Comparison of ENCODE assay signal across 28 mouse cellular contexts in genomic region chr13:110841949-110842348, GRCm38 (mm10).
DNase-seq lines count a peak whose midpoint lies in the region; ATAC-seq and TF ChIP-seq lines count a peak whose summit lies in the region.
"Had no signal": no experiment of that assay in that cellular context is flagged by ENCODE, and none has a peak within 500 bp of the region (broad histone marks: within the 10 kb centered on the region; RNA-seq: fewer than 3 reads in every experiment).

No protein-coding gene starts in this region.

- DNase-seq in frontal cortex, postnatal 14 days (ENCODE audit: low spot score in 2 of 2) = no peak
- DNase-seq in layer of hippocampus, adult 9-11 months = peak; percentile 16
- no peak for DNase-seq in layer of hippocampus, adult 9-10 months (ENCODE audit: low spot score)
- DNase-seq in right cerebral cortex, adult 18-20 months = peak; percentile 9
- DNase-seq in right cerebral cortex, postnatal 25 days = no peak
- no peak for DNase-seq in midbrain, postnatal 0 days (ENCODE audit: low spot score)
- DNase-seq in T-cell, adult 2 months (ENCODE audit: low spot score) = no peak
- DNase-seq: adrenal gland, adult 2 months; adrenal gland, postnatal 14 days; cerebellum, adult 11-12 months; cerebellum, adult 8-10 months; cerebellum, postnatal 10 days; cerebellum, postnatal 36 days; gastrocnemius, adult 2 months; gastrocnemius, postnatal 14 days; heart, adult 11 months; heart, postnatal 36 days had no signal

- no peaks in the 10 kb centered on the region for H3K9me3 ChIP-seq in midbrain, postnatal 0 days (ENCODE audit: low read length)
- H3K9me3 ChIP-seq: forebrain, embryonic 10.5 days; forebrain, embryonic 13.5 days; G1E; hindbrain, embryonic 10.5 days; hindbrain, embryonic 13.5 days had no signal

- H3K4me1 ChIP-seq in midbrain, postnatal 0 days (ENCODE audit: insufficient read depth, low read length) = no peaks in the 10 kb centered on the region
- H3K4me1 ChIP-seq: forebrain, embryonic 13.5 days; hindbrain, embryonic 13.5 days had no signal

- H3K27ac ChIP-seq in midbrain, postnatal 0 days (ENCODE audit: low read depth, low read length) = no peak overlapping the region
- H3K27ac ChIP-seq: forebrain, embryonic 10.5 days; forebrain, embryonic 13.5 days; gastrocnemius, adult 2 months; hindbrain, embryonic 10.5 days; hindbrain, embryonic 13.5 days had no signal

- ATAC-seq in frontal cortex, adult (ENCODE audit: low TSS enrichment) = peak; percentile 82
- no peak for ATAC-seq in midbrain, postnatal 0 days (ENCODE audit: low FRiP score)
- ATAC-seq: forebrain, embryonic 13.5 days; forebrain, embryonic 16.5 days; hindbrain, embryonic 16.5 days; inflammation-experienced regulatory T-cells, adult 6 months; Patski had no signal

- H3K4me3 ChIP-seq in midbrain, postnatal 0 days (ENCODE audit: low read depth, low read length) = no peak overlapping the region
- H3K4me3 ChIP-seq: forebrain, embryonic 10.5 days; forebrain, embryonic 13.5 days; gastrocnemius, adult 2 months; hindbrain, embryonic 10.5 days; hindbrain, embryonic 13.5 days had no signal

- no peaks in the 10 kb centered on the region for H3K27me3 ChIP-seq in midbrain, postnatal 0 days (ENCODE audit: insufficient read depth, low read length)
- H3K27me3 ChIP-seq: forebrain, embryonic 13.5 days; hindbrain, embryonic 13.5 days; Patski had no signal

- WGBS in midbrain, postnatal 0 days = 93% methylated on average over 7 of the region's 7 CpGs

- no peak for TF ChIP-seq CTCF in midbrain, postnatal 0 days (IDR thresholded peaks at IDR 0.05)

- H3K9ac ChIP-seq in midbrain, postnatal 0 days (replicated peaks; ENCODE audit: low read length, poor library complexity, severe bottlenecking) = no peak overlapping the region
- H3K9ac ChIP-seq: forebrain, embryonic 13.5 days; hindbrain, embryonic 13.5 days had no signal

- no peak overlapping the region for H3K4me2 ChIP-seq in midbrain, postnatal 0 days (ENCODE audit: low read depth, low read length, poor library complexity, severe bottlenecking)
- H3K4me2 ChIP-seq: forebrain, embryonic 13.5 days; heart, embryonic 11.5 days; hindbrain, embryonic 13.5 days had no signal

- no peaks in the 10 kb centered on the region for H3K36me3 ChIP-seq in midbrain, postnatal 0 days (ENCODE audit: insufficient read depth, low read length)
- H3K36me3 ChIP-seq: forebrain, embryonic 10.5 days; G1E; hindbrain, embryonic 10.5 days; hindbrain, embryonic 13.5 days had no signal

Comparison
In these comparisons a context has a peak if more than half of its experiments do, and no peak if none do; other contexts are left out.
1. DNase-seq: peak in layer of hippocampus, adult 9-11 months (single experiment) and right cerebral cortex, adult 18-20 months (single experiment); none in frontal cortex, postnatal 14 days (0 of 2), layer of hippocampus, adult 9-10 months (single experiment), right cerebral cortex, postnatal 25 days (single experiment), midbrain, postnatal 0 days (single experiment) and T-cell, adult 2 months (single experiment).